Mouse (Mus musculus) forebrain, embryonic 11.5 days (tissue): Measurements from ENCODE around the gene Slc39a2. TPM values are rescaled to one million over a fixed set of nuclear protein-coding genes. Genes with fewer than 3 reads are reported as not detected.

Source experiments
- ATAC-seq: fragments of 200-750 bp; cut with Nextera tagmentation; replicated peaks from 2 replicates; pipeline ENCODE4 v1.8.0; 2017; ENCODE audit warnings: moderate TSS enrichment; ENCODE audit not compliant: low FRiP score
- DNase-seq: peaks from one replicate; pipeline ENCODE4 v3.0.0-alpha.2; 2017; ENCODE audit warnings: low spot score
- H3K27ac ChIP-seq: fragments of 300-500 bp; sonication (generic); 2 replicates; pipeline ENCODE4 v1.5.1; 2014; ENCODE audit warnings: low read depth, low read length
- H3K27me3 ChIP-seq: fragments of 300-500 bp; sonication (generic); 2 replicates; pipeline ENCODE4 v1.6.1; 2014; ENCODE audit warnings: mild to moderate bottlenecking, low read length, mixed read lengths; ENCODE audit not compliant: control insufficient read depth, insufficient read depth
- H3K36me3 ChIP-seq: fragments of 300-500 bp; sonication (generic); 2 replicates; pipeline ENCODE4 v1.6.1; 2014; ENCODE audit warnings: mild to moderate bottlenecking, low read length, moderate library complexity, mixed read lengths; ENCODE audit not compliant: control insufficient read depth, insufficient read depth
- H3K4me1 ChIP-seq: fragments of 300-500 bp; sonication (generic); replicated peaks from 2 replicates; pipeline ENCODE4 v1.6.1; 2014; ENCODE audit warnings: low read length, mixed read lengths; ENCODE audit not compliant: control insufficient read depth, insufficient read depth
- H3K4me2 ChIP-seq: fragments of 300-500 bp; sonication (generic); 2 replicates; pipeline ENCODE4 v1.6.1; 2014; ENCODE audit warnings: low read depth, mild to moderate bottlenecking, low read length, moderate library complexity, mixed read lengths; ENCODE audit not compliant: severe bottlenecking
- H3K4me3 ChIP-seq: fragments of 300-500 bp; sonication (generic); 2 replicates; pipeline ENCODE4 v1.5.1; 2014; ENCODE audit warnings: low read depth, low read length
- H3K9ac ChIP-seq: fragments of 300-500 bp; sonication (generic); 2 replicates; pipeline ENCODE4 v1.6.1; 2014; ENCODE audit warnings: low read length
- H3K9me3 ChIP-seq: fragments of 300-500 bp; sonication (generic); 2 replicates; pipeline ENCODE4 v1.6.1; 2016; ENCODE audit warnings: low read length, mixed read lengths; ENCODE audit not compliant: control insufficient read depth
- WGBS: fragments of 180-500 bp; shearing (Covaris S2); extraction: QIAGEN DNeasy Blood & Tissue Kit; methylation state at CpG from one replicate; pipeline ENCODE4 v1.1.7; 2014; 5-methylcytosine and 5-hydroxymethylcytosine counted together
- polyA plus RNA-seq: library from polyadenylated mRNA; unstranded; fragments of >200 nt; fragmentation: Nextera tagmentation; extraction: Ambion mirVana; gene quantifications from 2 replicates; pipeline ENCODE4 v1.2.1, GENCODE M21; 2014

The Slc39a2 gene
- polyA plus RNA-seq, 1 experiment from 2014 or later = 0.45 TPM

DNA sequence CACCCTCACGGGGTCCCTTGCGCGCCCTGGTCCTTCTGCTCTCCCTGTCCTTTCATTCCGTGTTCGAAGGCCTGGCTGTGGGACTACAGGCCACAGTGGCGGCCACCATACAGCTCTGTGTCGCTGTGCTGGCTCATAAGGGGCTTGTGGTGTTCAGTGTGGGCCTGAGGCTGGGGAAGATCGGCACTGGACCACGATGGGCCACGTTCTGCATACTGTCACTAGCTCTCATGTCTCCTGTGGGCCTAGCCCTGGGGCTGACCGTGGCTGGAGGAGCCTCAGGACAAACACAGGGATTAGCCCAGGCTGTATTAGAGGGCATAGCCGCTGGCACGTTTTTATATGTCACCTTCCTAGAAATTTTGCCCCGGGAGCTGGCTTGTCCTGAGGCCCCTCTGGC lies 2.4 kb downstream of the Slc39a2 start:
- Histone ChIP-seq H3K27me3 (no peaks in the 10 kb centered on the region), H3K36me3 (peaks cover 6% of the 10 kb centered on the region), H3K4me2 (no peak overlapping the region), H3K27ac (no peak overlapping the region), H3K4me1 (no peaks in the 10 kb centered on the region), H3K9me3 (no peaks in the 10 kb centered on the region), H3K9ac (no peak overlapping the region), H3K4me3 (no peak overlapping the region)
- WGBS = 81% methylated on average over 14 of the region's 14 CpGs
- ATAC-seq = no peak
- DNase-seq = no peak

DNA sequence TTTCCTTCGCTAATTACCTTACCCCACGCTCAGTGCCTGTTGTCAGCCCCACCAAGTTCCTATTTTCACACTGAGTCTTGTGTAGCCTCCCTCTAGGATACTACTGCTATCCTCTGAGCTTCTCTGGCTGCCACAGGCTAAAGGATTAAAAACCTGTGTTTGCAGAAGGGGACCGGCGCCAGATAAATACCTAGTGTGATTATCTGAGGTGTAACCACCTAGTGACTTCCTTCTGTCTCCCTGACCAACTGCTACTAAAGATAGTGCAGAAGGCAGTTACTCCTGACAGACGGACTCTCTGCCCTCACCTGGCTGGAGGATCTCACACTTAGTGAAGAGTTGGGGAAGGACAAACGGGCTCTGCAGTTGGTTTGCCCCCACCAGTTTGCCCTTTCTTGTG lies 3.3 kb downstream of the Slc39a2 start:
- H3K9me3 ChIP-seq = no peaks in the 10 kb centered on the region
- no peaks in the 10 kb centered on the region for H3K4me1 ChIP-seq
- no peak overlapping the region for H3K4me2 ChIP-seq
- ATAC-seq (no peak), DNase-seq (no peak)
- H3K4me3 ChIP-seq = no peak overlapping the region
- no peaks in the 10 kb centered on the region for H3K27me3 ChIP-seq
- H3K27ac ChIP-seq = no peak overlapping the region
- 86% methylated on average over 6 of the region's 6 CpGs for WGBS
- no peak overlapping the region for H3K9ac ChIP-seq
- H3K36me3 ChIP-seq = peaks cover 6% of the 10 kb centered on the region

DNA sequence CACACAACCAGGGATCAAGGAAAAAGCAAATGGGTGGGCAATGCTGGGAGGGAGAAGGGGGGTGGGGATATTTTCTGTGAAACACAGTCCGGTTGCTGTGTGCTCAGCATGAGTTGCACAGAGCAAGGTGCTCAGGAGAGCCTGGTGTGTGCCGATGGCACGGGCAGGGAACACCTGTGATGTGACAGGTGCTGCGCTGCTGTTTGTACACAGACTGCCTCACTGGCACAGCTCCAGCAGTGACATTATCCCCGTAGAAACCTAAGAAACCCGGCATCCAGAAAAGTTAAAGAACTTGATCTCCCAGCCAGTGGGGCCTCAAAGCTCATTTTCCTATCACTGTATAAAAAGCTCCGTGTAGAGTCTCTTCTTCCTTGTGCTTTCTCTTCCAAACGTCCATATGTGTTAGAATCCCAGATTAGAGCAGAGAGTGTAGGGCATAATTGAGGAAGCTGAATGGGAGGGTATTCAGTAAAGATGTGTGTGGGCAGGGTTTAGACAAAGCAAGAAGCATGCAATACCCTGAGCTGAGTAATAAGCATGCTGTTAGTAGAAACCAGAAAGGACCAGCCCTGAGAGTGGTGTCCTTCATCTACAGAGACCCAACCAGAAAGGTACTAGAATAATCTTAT lies 4.0 kb downstream of the Slc39a2 start:
- no peaks in the 10 kb centered on the region for H3K9me3 ChIP-seq
- H3K27me3 ChIP-seq = no peaks in the 10 kb centered on the region
- ATAC-seq = no peak
- no peaks in the 10 kb centered on the region for H3K4me1 ChIP-seq
- no peak overlapping the region for H3K9ac ChIP-seq
- no peak overlapping the region for H3K4me2 ChIP-seq
- peaks cover 1% of the 10 kb centered on the region for H3K36me3 ChIP-seq
- H3K4me3 ChIP-seq = no peak overlapping the region
- no peak for DNase-seq
- WGBS = 82% methylated on average over 8 of the region's 8 CpGs
- no peak overlapping the region for H3K27ac ChIP-seq

DNA sequence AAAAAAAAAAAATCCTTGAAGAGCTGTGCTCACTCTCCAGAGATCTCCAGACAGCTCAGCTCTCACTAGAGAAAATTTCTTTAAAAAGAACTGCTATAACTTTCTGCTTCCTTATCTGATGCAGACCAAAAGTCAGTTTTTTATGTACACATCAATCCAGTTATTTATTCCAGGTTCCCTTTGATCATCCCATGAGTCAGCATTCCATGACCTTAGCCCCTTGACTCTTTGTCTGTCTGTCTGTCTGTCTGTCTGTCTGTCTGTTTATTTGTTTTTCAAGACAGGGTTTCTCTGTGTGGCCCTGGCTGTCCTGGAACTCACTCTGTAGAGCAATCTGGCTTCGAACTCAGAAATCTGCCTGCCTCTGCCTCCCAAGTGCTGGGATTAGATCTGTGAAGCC lies 6.7 kb downstream of the Slc39a2 start:
- WGBS = 82% methylated on average over 1 of the region's 1 CpGs
- no peak for ATAC-seq

DNA sequence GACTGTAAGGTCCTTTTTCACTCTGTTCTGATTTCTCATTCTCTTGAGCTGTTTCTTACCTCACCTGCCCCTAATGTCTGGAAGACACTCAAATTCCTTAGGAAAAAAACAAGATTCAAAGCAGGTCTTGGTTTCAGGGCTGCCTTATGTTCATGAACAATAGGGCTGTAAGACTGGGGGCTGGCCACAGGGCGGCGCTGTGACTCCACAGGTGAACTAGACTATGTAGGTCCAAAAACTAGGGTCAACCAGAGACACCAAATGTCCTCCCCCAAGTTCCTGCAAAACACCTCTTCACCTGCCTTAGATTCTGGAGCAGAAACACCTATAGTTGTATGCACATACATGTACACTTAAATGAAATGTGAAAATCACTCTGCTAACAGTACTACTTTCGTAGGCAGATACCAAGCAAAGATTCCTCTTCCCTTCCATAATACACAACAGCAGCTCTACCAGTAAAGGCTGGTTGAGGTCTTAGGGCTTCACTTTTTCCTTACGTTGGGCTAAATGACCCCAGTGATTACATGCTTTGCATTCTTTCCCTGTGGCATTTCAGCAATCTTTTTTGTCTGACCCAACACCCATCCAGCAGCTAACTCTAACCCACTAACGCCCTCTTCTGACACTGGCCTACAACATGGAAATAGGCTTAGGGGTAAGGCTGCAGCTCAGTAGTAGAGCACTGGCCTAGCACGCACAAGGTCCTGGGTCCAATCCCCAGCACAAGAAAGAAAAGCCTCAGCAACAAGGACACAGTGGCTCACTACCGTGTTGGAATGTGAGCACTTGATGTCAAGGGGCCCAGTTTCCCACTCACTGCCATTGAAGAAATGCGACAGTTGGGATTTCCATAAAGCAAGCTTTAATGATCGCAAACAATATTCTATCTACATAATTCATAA lies 10.4 kb downstream of the Slc39a2 start:
- DNase-seq = peak; percentile 90
- H3K9ac ChIP-seq = no peak overlapping the region
- ATAC-seq = peak; percentile 56; the same call in 1 of the 2 replicates
- no peaks in the 10 kb centered on the region for H3K27me3 ChIP-seq
- no peaks in the 10 kb centered on the region for H3K9me3 ChIP-seq
- H3K4me2 ChIP-seq = no peak overlapping the region
- H3K27ac ChIP-seq = no peak overlapping the region
- no peak overlapping the region for H3K4me3 ChIP-seq
- H3K4me1 ChIP-seq = no peaks in the 10 kb centered on the region
- H3K36me3 ChIP-seq = no peaks in the 10 kb centered on the region
- 61% methylated on average over 9 of the region's 9 CpGs for WGBS

More for the DNA sequence above, 6.7 kb downstream of the Slc39a2 start:
- H3K4me1 ChIP-seq = no peaks in the 10 kb centered on the region
- no peak overlapping the region for H3K4me2 ChIP-seq
- H3K9ac ChIP-seq = no peak overlapping the region
- no peak for DNase-seq
- no peaks in the 10 kb centered on the region for H3K27me3 ChIP-seq
- H3K27ac ChIP-seq = no peak overlapping the region
- no peaks in the 10 kb centered on the region for H3K9me3 ChIP-seq
- no peaks in the 10 kb centered on the region for H3K36me3 ChIP-seq
- H3K4me3 ChIP-seq = no peak overlapping the region

DNA sequence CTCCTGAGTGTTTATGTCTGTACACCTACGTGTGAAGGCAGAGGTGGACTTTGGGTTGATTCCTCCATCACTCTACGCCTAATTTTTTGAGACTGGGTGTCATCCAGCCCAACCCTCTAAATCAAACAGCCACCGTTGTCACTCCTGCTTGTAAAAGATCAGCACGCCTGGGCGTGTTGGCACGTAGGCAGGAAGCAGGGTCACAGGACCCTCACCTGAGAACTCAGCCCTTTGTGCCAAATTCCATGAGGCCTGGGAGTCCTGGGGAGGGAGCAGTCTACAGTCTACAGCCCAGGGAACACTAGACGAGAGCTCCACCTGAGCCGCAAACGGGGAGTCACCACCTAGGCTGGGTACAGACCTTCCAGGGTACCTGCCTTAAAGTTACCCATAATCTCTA lies 11.1 kb downstream of the Slc39a2 start:
- H3K9me3 ChIP-seq = no peaks in the 10 kb centered on the region
- 91% methylated on average over 9 of the region's 9 CpGs for whole genome bisulfite sequencing
- DNase-seq (no peak), ATAC-seq (0 out of 2 replicates have a peak, but pooled peaks have one; percentile 21)
- no peaks in the 10 kb centered on the region for H3K27me3 ChIP-seq
- no peaks in the 10 kb centered on the region for H3K36me3 ChIP-seq
- no peak overlapping the region for H3K27ac ChIP-seq
- no peak overlapping the region for H3K4me2 ChIP-seq
- H3K4me1 ChIP-seq = no peaks in the 10 kb centered on the region
- no peak overlapping the region for H3K9ac ChIP-seq
- H3K4me3 ChIP-seq = no peak overlapping the region

DNA sequence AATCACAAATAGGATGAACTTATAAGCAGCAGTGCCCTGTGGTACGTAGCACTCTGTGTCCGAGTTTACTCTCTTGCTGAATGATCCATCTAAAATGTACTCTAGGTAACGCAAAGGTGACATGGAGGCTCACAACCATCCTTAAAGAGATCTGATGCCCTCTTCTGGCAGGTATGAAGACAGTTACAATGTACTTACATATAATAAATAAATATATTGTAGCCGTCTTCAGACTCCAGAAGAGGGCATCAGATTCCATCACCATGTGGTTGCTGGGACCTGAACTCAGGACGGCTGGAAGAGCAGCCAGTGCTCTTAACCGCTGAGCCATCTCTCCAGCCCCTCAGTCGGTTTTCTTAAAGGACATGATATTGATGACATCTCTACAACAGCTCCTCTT lies 12.0 kb downstream of the Slc39a2 start:
- ATAC-seq (no peak), DNase-seq (no peak)
- Histone ChIP-seq H3K9ac (no peak overlapping the region), H3K27ac (no peak overlapping the region), H3K36me3 (no peaks in the 10 kb centered on the region), H3K4me2 (no peak overlapping the region), H3K27me3 (no peaks in the 10 kb centered on the region), H3K4me3 (no peak overlapping the region), H3K9me3 (no peaks in the 10 kb centered on the region), H3K4me1 (no peaks in the 10 kb centered on the region)
- 76% methylated on average over 7 of the region's 7 CpGs for WGBS

DNA sequence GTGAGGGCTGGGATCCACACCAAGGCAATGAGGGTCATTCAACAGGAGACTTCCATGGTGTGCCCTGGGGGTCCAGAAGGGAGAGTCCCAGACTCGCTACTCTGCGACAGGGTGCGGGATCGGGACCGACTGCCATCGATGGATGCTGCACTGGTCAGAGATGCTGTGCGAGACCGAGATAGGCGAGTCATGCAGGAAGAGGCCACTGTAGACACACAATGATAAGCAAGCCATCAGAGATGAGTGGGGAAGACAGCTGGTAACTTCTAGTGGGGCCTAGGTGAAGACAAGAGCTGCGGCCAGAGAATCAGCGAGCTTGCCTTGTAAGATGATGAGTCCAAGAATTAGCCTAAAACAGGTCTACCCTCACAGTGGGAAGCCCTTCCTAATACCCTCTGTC lies 13.4 kb downstream of the Slc39a2 start:
- H3K36me3 ChIP-seq = no peaks in the 10 kb centered on the region
- H3K4me3 ChIP-seq = no peak overlapping the region
- H3K27ac ChIP-seq = no peak overlapping the region
- no peak overlapping the region for H3K9ac ChIP-seq
- no peak for DNase-seq
- no peaks in the 10 kb centered on the region for H3K27me3 ChIP-seq
- H3K4me1 ChIP-seq = no peaks in the 10 kb centered on the region
- H3K4me2 ChIP-seq = no peak overlapping the region
- WGBS = 95% methylated on average over 11 of the region's 11 CpGs
- ATAC-seq = no peak
- no peaks in the 10 kb centered on the region for H3K9me3 ChIP-seq
